Mouse (Mus musculus): ENCODE data around the gene Trpv2.

- TF ChIP-seq CTCF (IDR thresholded peaks at IDR 0.05; ENCODE audit: low read depth, low read length) (no peak), GATA1 (IDR thresholded peaks at IDR 0.05; ENCODE audit: borderline replicate concordance, low read length) (no peak)
Measured at GRCm38 (mm10) chr11:62568300-62568699, 6.0 kb upstream of the Trpv2 start.
